Mouse (Mus musculus) MEL-GATA-1-ER (cell line): ENCODE measurements around the gene Actg1.
A peak's percentile ranks its signal among the peaks of the same experiment; 100 is the strongest.

ENCODE experiments used
- DNase-seq: peaks from one replicate; pipeline ENCODE4 v3.0.0-alpha.2; 2012; ENCODE audit warnings: low read depth; ENCODE audit errors: extremely low read depth

Gene Actg1

GRCm38 (mm10) chr11:120347791-120348683 lies at the start of gene Actg1:
Gene Actg1 (minus strand): TSS chr11:120348542.
- DNase-seq: no peak

GRCm38 (mm10) chr11:120397602-120398001 lies 49.3 kb upstream of the Actg1 start:
- no peak for DNase-seq

- no peak for DNase-seq
Observed at GRCm38 (mm10) chr11:120395661-120396060, 47.3 kb upstream of the Actg1 start.

- no peak for DNase-seq
Observed at GRCm38 (mm10) chr11:120388580-120388979, 40.2 kb upstream of the Actg1 start.

- DNase-seq: no peak
Observed at GRCm38 (mm10) chr11:120387157-120387556, 38.8 kb upstream of the Actg1 start.

- no peak for DNase-seq
Observed at GRCm38 (mm10) chr11:120386632-120387031, 38.3 kb upstream of the Actg1 start.

- DNase-seq: no peak
Observed at GRCm38 (mm10) chr11:120382509-120382908, 34.2 kb upstream of the Actg1 start.

GRCm38 (mm10) chr11:120381157-120381556 lies 32.8 kb upstream of the Actg1 start:
- DNase-seq: no peak

GRCm38 (mm10) chr11:120380271-120380670 lies 31.9 kb upstream of the Actg1 start:
- DNase-seq: no peak

- peak; percentile 83 for DNase-seq
Observed at GRCm38 (mm10) chr11:120378611-120379540, 30.5 kb upstream of the Actg1 start, which contains the start of gene Faap100. Gene Faap100 (minus strand): TSS chr11:120378764.

GRCm38 (mm10) chr11:120378031-120378610 lies 29.8 kb upstream of the Actg1 start:
- DNase-seq: no peak

GRCm38 (mm10) chr11:120377337-120377736 lies 29.0 kb upstream of the Actg1 start:
- no peak for DNase-seq

GRCm38 (mm10) chr11:120376302-120377160 lies 28.2 kb upstream of the Actg1 start:
- DNase-seq: no peak

GRCm38 (mm10) chr11:120375324-120375723 lies 27.0 kb upstream of the Actg1 start:
- no peak for DNase-seq

- no peak for DNase-seq
Observed at GRCm38 (mm10) chr11:120373820-120374586, 25.7 kb upstream of the Actg1 start.

- no peak for DNase-seq
Observed at GRCm38 (mm10) chr11:120373025-120373424, 24.7 kb upstream of the Actg1 start.

GRCm38 (mm10) chr11:120369656-120370055 lies 21.3 kb upstream of the Actg1 start:
- no peak for DNase-seq

- no peak for DNase-seq
Observed at GRCm38 (mm10) chr11:120366443-120367027, 18.2 kb upstream of the Actg1 start.

GRCm38 (mm10) chr11:120362891-120363290 lies 14.5 kb upstream of the Actg1 start:
- DNase-seq: no peak
